Mouse (Mus musculus) spleen, adult 2 months (tissue): ENCODE data around the gene Tmx2. TPM values are rescaled to one million over a fixed set of nuclear protein-coding genes. Genes with fewer than 3 reads are reported as not detected.

Experiments used
- DNase-seq, 2 experiments: peaks; one replicate each; pipeline versions ENCODE4 v3.0.0 to v3.0.0-alpha.2; 2012 to 2021; ENCODE audit warnings: low spot score in 2 of 2, low read depth in 1 of 2
- H3K27ac ChIP-seq: fragments of 200-500 bp; 2 replicates; pipeline ENCODE4 v1.5.1; 2012; ENCODE audit warnings: low read length, inconsistent platforms; ENCODE audit not compliant: insufficient read depth
- H3K27me3 ChIP-seq: fragments of 200-500 bp; 2 replicates; pipeline ENCODE4 v1.6.1; 2012; ENCODE audit warnings: mild to moderate bottlenecking, moderate library complexity, low read length, inconsistent platforms; ENCODE audit not compliant: control insufficient read depth, insufficient read depth
- H3K36me3 ChIP-seq: fragments of 200-500 bp; 2 replicates; pipeline ENCODE4 v1.6.1; 2012; ENCODE audit warnings: mild to moderate bottlenecking, low read length, inconsistent platforms; ENCODE audit not compliant: control insufficient read depth, insufficient read depth
- H3K4me1 ChIP-seq: fragments of 200-500 bp; 2 replicates; pipeline ENCODE4 v1.6.1; 2011; ENCODE audit warnings: inconsistent platforms; ENCODE audit not compliant: control insufficient read depth, insufficient read depth, insufficient read length
- H3K4me3 ChIP-seq: fragments of 200-500 bp; 2 replicates; pipeline ENCODE4 v1.5.1; 2011; ENCODE audit warnings: mild to moderate bottlenecking, inconsistent platforms; ENCODE audit not compliant: insufficient read depth, insufficient read length; ENCODE audit errors: extremely low read depth
- CTCF ChIP-seq: fragments of 200-500 bp; IDR thresholded peaks from 2 replicates; pipeline ENCODE4 v1.5.1; 2011; ENCODE audit warnings: mild to moderate bottlenecking, inconsistent platforms; ENCODE audit not compliant: insufficient read depth, insufficient read length, insufficient replicate concordance; ENCODE audit errors: extremely low read depth
- POLR2A ChIP-seq: fragments of 200-500 bp; IDR thresholded peaks from 2 replicates; pipeline ENCODE4 v1.6.1; 2011; ENCODE audit warnings: low read depth, low read length, inconsistent platforms
- WGBS: fragments of 180-500 bp; shearing (Covaris S2); methylation state at CpG from one replicate; pipeline ENCODE4 v1.1.7; 2018; 5-methylcytosine and 5-hydroxymethylcytosine counted together
- polyA plus RNA-seq: library from polyadenylated mRNA; depleted of rRNA; stranded (reverse); fragments of >200 nt; gene quantifications from 2 replicates; pipeline ENCODE4 v1.2.3, GENCODE M21; 2012

Tmx2 gene
- polyA plus RNA-seq, 1 experiment, result 32.3 TPM

DNA sequence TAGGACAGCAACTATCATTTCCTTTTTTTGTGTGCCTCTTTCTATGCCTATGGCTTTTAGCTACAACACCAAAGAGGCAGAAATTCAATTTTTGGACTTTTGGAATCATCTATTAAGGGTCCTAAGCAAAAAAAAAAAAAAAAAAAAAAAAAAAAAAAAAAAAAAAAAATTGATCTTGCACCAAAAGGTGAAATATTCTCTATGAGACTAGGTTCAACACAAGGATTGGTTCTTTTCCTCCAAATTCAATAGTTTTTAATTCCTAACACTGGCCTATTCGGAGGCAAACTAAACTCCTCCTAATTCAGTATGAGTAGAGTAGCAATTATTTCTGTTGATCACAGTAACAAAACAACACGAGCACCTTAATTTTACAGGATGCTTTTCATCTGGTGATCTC is 33.0 kb upstream of the Tmx2 start:
- H3K36me3 ChIP-seq, result peaks cover 17% of the 10 kb centered on the region
- no peak overlapping the region for H3K27ac ChIP-seq
- H3K4me3 ChIP-seq, result no peak overlapping the region
- peaks cover 3% of the 10 kb centered on the region for H3K4me1 ChIP-seq
- no peaks in the 10 kb centered on the region for H3K27me3 ChIP-seq
- DNase-seq, result no peak
- 96% methylated on average over 2 of the region's 2 CpGs for WGBS
- TF ChIP-seq CTCF (no peak), POLR2A (no peak)

DNA sequence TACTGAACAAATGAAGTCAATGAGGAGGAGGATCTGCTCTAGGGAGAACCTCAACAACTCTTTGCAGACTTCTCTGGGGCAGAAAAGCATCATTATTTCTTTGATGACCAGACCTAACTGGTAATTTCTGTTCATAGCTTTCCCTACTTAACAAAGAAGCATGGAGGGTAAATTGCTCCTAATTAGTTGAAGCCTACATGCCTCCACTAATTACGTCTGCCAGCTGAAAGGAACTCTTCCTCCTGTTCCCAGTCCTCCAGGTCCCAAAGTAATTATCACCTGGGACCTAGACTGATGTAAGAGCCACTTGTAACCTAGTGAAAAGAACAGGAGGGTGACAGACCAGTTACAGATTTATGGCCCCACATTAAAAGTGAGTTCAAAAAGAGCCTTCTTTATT is 28.6 kb upstream of the Tmx2 start:
- TF ChIP-seq POLR2A (no peak), CTCF (no peak)
- 88% methylated on average over 1 of the region's 1 CpGs for WGBS
- Histone ChIP-seq H3K27ac (no peak overlapping the region), H3K4me1 (no peaks in the 10 kb centered on the region), H3K27me3 (no peaks in the 10 kb centered on the region), H3K4me3 (no peak overlapping the region), H3K36me3 (peaks cover 19% of the 10 kb centered on the region)
- no peak for DNase-seq

DNA sequence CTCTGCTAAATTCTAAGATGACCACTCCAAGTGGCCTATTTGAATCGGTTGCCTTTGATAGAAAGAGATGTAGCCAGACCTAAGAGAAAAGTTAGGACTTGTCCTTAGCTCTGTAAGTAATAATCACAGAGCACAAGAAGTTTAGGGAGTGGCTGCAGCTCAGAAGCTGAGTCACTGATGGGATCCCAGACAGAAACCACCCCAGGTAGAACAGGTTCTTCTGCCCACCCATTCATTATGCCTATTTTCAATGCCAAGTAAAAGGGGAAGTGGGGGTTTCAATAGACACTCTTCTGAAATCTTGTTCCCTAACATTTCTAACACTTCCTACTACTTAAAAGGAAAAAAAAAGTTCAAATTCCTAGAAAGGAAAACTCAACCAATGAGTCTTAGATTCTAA is 26.4 kb upstream of the Tmx2 start:
- peaks cover 19% of the 10 kb centered on the region for H3K36me3 ChIP-seq
- no peak overlapping the region for H3K4me3 ChIP-seq
- TF ChIP-seq POLR2A, result no peak
- TF ChIP-seq CTCF, result no peak
- 83% methylated on average over 1 of the region's 1 CpGs for WGBS
- H3K27ac ChIP-seq, result no peak overlapping the region
- H3K27me3 ChIP-seq, result no peaks in the 10 kb centered on the region
- DNase-seq, result no peak
- H3K4me1 ChIP-seq, result no peaks in the 10 kb centered on the region

DNA sequence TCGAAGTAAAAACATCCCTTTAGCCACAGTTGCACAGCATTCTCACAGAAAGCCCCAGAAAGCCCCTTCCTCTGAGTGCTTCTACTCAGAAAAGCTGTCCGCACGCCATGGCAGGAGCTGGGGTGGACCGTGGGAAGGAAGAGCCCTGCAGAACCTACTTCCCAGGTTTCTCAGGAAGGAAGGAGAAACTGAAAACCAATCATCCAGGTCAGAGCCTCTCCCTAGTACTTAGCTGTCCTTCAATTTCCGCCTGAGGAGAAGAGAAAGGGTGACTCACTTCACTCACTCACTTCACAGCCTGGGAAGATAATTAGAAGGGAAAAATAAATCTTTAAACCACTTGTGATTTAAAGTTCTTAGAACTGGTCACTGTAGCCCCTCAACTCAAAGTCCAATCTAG is 25.4 kb upstream of the Tmx2 start:
- peaks cover 14% of the 10 kb centered on the region for H3K36me3 ChIP-seq
- no peaks in the 10 kb centered on the region for H3K4me1 ChIP-seq
- H3K4me3 ChIP-seq, result no peak overlapping the region
- WGBS, result 94% methylated on average over 5 of the region's 5 CpGs
- DNase-seq, result no peak
- TF ChIP-seq POLR2A (no peak), CTCF (no peak)
- no peaks in the 10 kb centered on the region for H3K27me3 ChIP-seq
- H3K27ac ChIP-seq, result no peak overlapping the region

DNA sequence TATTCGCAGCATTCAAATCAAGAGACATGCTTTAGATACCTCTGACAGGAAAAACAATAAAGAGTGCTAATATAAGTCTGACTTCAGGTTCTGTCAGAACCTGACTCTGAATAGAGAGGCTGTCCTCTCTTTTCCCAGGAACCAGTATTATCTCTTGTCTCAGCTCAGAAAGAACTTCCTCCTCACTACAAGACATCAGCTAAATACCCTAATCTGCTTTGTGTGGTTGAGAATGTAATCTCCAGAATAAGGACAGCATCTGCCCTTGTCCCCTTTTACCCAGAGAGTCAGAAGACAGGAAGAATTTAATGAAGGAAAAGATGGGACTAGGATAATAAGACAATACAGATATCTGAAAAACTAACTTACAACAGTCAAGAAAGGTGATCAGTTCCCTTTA is 24.6 kb upstream of the Tmx2 start:
- no peak overlapping the region for H3K27ac ChIP-seq
- H3K4me3 ChIP-seq, result no peak overlapping the region
- no peaks in the 10 kb centered on the region for H3K27me3 ChIP-seq
- 95% methylated on average over 1 of the region's 1 CpGs for WGBS
- no peaks in the 10 kb centered on the region for H3K4me1 ChIP-seq
- no peak for DNase-seq
- TF ChIP-seq POLR2A (no peak), CTCF (no peak)
- H3K36me3 ChIP-seq, result peaks cover 9% of the 10 kb centered on the region

DNA sequence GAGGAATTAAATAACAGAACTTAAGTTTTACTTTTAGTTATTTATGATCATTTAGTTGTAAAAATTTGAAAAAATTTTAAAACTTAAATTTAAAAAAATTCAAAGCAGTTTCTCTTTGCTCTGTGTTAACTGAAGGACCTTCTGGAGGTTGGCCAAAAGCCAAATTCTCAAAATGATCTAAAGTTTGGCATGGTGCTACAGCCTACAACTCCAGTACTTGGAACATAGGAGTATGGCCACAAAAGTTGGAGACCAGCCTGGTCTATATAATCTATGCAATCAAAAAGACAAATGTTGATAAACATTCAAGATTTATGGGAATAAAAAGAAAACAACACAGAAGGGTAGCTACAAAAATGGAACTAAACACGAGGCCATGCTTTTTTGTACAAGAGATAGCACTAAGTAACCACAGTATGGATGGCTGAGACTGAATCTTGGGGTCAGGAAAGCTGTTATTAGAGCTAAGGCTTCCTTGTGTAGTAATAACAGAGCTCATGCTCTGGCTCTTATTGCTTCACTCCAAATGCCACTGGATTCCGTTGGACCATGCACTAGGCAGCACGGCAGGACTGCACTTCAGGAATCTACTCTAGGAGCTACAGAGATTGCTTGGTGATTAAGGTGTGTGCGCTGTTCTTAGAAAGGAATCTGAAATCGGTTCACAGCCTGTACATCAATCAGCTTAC is 16.2 kb upstream of the Tmx2 start:
- Histone ChIP-seq H3K4me3 (no peak overlapping the region), H3K27ac (no peak overlapping the region), H3K27me3 (no peaks in the 10 kb centered on the region), H3K36me3 (peaks cover 27% of the 10 kb centered on the region), H3K4me1 (no peaks in the 10 kb centered on the region)
- TF ChIP-seq POLR2A (no peak), CTCF (no peak)
- 96% methylated on average over 5 of the region's 5 CpGs for WGBS
- no peak for DNase-seq

DNA sequence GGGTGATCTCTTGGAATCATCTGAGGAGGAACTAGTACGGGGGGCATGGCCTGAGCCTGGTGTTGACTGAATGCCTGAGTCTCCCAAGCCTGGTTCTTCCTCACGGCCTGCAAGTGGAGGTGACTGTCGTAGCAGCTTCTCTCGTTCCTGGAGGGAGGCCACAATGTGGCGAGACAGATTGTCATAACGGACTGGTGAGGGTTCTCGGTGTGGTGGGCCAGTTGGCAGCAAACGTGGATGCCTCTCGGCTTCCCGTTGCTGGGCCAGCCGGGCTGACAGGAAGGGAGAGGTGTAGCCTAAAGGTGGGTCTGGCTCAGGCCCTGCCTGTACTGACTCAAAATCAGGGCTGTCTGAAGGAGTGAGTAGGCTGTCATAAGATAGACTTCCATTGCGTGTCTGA is 11.1 kb upstream of the Tmx2 start:
- WGBS, result 97% methylated on average over 12 of the region's 12 CpGs
- peaks cover 48% of the 10 kb centered on the region for H3K36me3 ChIP-seq
- H3K4me3 ChIP-seq, result no peak overlapping the region
- no peaks in the 10 kb centered on the region for H3K27me3 ChIP-seq
- no peaks in the 10 kb centered on the region for H3K4me1 ChIP-seq
- no peak for TF ChIP-seq POLR2A
- TF ChIP-seq CTCF, result no peak
- H3K27ac ChIP-seq, result no peak overlapping the region
- no peak for DNase-seq
